Comparison of ENCODE assay signal across 16 mouse cellular contexts in the genomic region with DNA sequence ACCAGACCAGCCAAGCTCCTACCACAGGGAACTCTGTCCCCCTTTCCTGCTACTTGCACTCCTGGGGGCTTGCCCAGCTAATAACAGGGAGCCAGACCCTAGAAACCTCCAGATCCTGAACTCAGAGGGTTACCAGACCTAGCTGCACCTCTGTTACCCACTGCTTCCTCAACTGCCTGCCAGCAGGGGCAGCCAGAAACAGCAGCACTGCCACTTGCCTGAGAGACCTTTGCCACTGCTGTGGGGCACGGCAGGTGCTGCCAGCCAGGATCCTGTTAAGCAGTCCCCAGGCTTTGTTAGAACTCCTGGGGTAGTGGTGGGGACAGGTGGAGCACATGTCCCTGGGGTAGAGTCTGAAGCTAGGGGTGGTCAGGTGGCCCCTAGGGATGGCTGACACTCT. TPM values are rescaled to one million over a fixed set of nuclear protein-coding genes. Genes with fewer than 3 reads are reported as not detected.
DNase-seq lines count a peak whose midpoint lies in the region; ATAC-seq lines count a peak whose summit lies in the region.
"Had no signal": no experiment of that assay in that cellular context is flagged by ENCODE, and none has a peak within 500 bp of the region (broad histone marks: within the 10 kb centered on the region; RNA-seq: fewer than 3 reads in every experiment).

No protein-coding gene starts in this region.

- WGBS in intestine, embryonic 16.5 days = 76% methylated on average over 1 of the region's 1 CpGs
- 78% methylated on average over 1 of the region's 1 CpGs for WGBS in intestine, embryonic 15.5 days

- H3K4me1 ChIP-seq in intestine, embryonic 16.5 days (ENCODE audit: control insufficient read depth, insufficient read depth, low read length) = peaks cover 50% of the 10 kb centered on the region
- peaks cover 51% of the 10 kb centered on the region for H3K4me1 ChIP-seq in intestine, embryonic 15.5 days (replicated peaks)

- no peaks in the 10 kb centered on the region for H3K9me3 ChIP-seq in intestine, embryonic 16.5 days (ENCODE audit: control insufficient read depth, low read length)
- H3K9me3 ChIP-seq in intestine, embryonic 15.5 days = no peaks in the 10 kb centered on the region
- H3K9me3 ChIP-seq: embryonic facial prominence, embryonic 12.5 days; limb, embryonic 13.5 days; neural tube, embryonic 12.5 days had no signal

- H3K4me3 ChIP-seq in intestine, embryonic 16.5 days (ENCODE audit: low read length) = no peak overlapping the region
- H3K4me3 ChIP-seq in intestine, embryonic 15.5 days (replicated peaks) = no peak overlapping the region
- H3K4me3 ChIP-seq: embryonic facial prominence, embryonic 12.5 days; limb, embryonic 13.5 days; neural tube, embryonic 12.5 days had no signal

- intact Hi-C loops in heart, postnatal 10 days (cut with DNase I) = no loop called here

- H3K27ac ChIP-seq in intestine, embryonic 16.5 days (ENCODE audit: low read length) = no peak overlapping the region
- H3K27ac ChIP-seq in intestine, embryonic 15.5 days = no peak overlapping the region
- H3K27ac ChIP-seq: embryonic facial prominence, embryonic 12.5 days; hindbrain, embryonic 14.5 days; limb, embryonic 13.5 days; neural tube, embryonic 12.5 days had no signal

- no peak overlapping the region for H3K4me2 ChIP-seq in intestine, embryonic 16.5 days (ENCODE audit: low read depth, low read length)
- H3K4me2 ChIP-seq in intestine, embryonic 15.5 days (replicated peaks) = no peak overlapping the region
- H3K4me2 ChIP-seq: embryonic facial prominence, embryonic 12.5 days; hindbrain, embryonic 14.5 days; limb, embryonic 13.5 days; neural tube, embryonic 12.5 days had no signal

- 0 out of 2 replicates have a peak overlapping the region, but pooled peaks have one; percentile 8 for H3K9ac ChIP-seq in intestine, embryonic 16.5 days (ENCODE audit: low read depth, low read length)
- H3K9ac ChIP-seq in intestine, embryonic 15.5 days = no peak overlapping the region
- H3K9ac ChIP-seq: embryonic facial prominence, embryonic 12.5 days; hindbrain, embryonic 14.5 days; limb, embryonic 13.5 days; neural tube, embryonic 12.5 days had no signal

- no peaks in the 10 kb centered on the region for H3K27me3 ChIP-seq in intestine, embryonic 16.5 days (replicated peaks; ENCODE audit: control insufficient read depth, insufficient read depth, low read length)
- H3K27me3 ChIP-seq in intestine, embryonic 15.5 days (replicated peaks) = no peaks in the 10 kb centered on the region
- H3K27me3 ChIP-seq: embryonic facial prominence, embryonic 12.5 days; limb, embryonic 13.5 days; neural tube, embryonic 12.5 days had no signal

- ATAC-seq in intestine, embryonic 16.5 days = no peak
- no peak for ATAC-seq in intestine, embryonic 15.5 days
- 0 out of 2 replicates have a peak, but pooled peaks have one; percentile 34 for ATAC-seq in common myeloid progenitor, adult 5-6 weeks (replicated peaks; ENCODE audit: low read depth, poor library complexity, severe bottlenecking)
- ATAC-seq in megakaryocyte progenitor cell, adult 5-6 weeks (replicated peaks; ENCODE audit: poor library complexity) = 0 out of 2 replicates have a peak, but pooled peaks have one; percentile 21

- no peaks in the 10 kb centered on the region for H3K36me3 ChIP-seq in intestine, embryonic 16.5 days (ENCODE audit: control insufficient read depth, insufficient read depth, low read length)
- no peaks in the 10 kb centered on the region for H3K36me3 ChIP-seq in intestine, embryonic 15.5 days
- H3K36me3 ChIP-seq: embryonic facial prominence, embryonic 12.5 days; limb, embryonic 13.5 days; neural tube, embryonic 12.5 days had no signal

- DNase-seq in heart, adult 11 months = peak; percentile 79
- DNase-seq in heart, postnatal 10 days = no peak
- no peak for DNase-seq in kidney, adult 9 months
- DNase-seq: adrenal gland, adult 8-10 months; gastrocnemius, postnatal 14 days; kidney, adult 18-20 months; lung, adult 2 months; right cerebral cortex, postnatal 25 days had no signal

RNA-seq across cellular contexts. Expression of a gene that starts 30.1 kb away (rescaled TPM):
- total RNA-seq in heart, postnatal 10 days (2021) = 10 to 100 TPM; 10.6 to 15.2 TPM
- 124 and 128 TPM in 2 replicates for polyA plus RNA-seq in intestine, embryonic 16.5 days (2015; fragmentation: Nextera tagmentation; extraction: Ambion mirVana)
- 102 and 104 TPM in 2 replicates for polyA plus RNA-seq in intestine, embryonic 15.5 days (2015; fragmentation: Nextera tagmentation; extraction: Ambion mirVana)
- 5.4 and 7.2 TPM in 2 replicates for total RNA-seq in common myeloid progenitor, adult 5-6 weeks (2017)
- total RNA-seq in megakaryocyte progenitor cell, adult 5-6 weeks (2015) = 15.0 and 18.2 TPM in 2 replicates
- total RNA-seq in megakaryocyte progenitor cell, adult 5-6 weeks (2017) = 4.4 and 5.0 TPM in 2 replicates

Comparison
In these comparisons a context has a peak if more than half of its experiments do, and no peak if none do; other contexts are left out.
1. ATAC-seq: peak in common myeloid progenitor, adult 5-6 weeks (single experiment) and megakaryocyte progenitor cell, adult 5-6 weeks (single experiment); none in intestine, embryonic 16.5 days (single experiment) and intestine, embryonic 15.5 days (single experiment).